Mouse (Mus musculus) telencephalon, adult 2 months (tissue): ENCODE data around the gene Mybphl.

Experiments
- DNase-seq: peaks from one replicate; pipeline ENCODE4 v3.0.0-alpha.2; 2011; ENCODE audit warnings: low read depth, low spot score

The Mybphl gene

GRCm38 (mm10) chr3:108372274-108372673, 7.6 kb downstream of the Mybphl start:
- no peak for DNase-seq

DNA sequence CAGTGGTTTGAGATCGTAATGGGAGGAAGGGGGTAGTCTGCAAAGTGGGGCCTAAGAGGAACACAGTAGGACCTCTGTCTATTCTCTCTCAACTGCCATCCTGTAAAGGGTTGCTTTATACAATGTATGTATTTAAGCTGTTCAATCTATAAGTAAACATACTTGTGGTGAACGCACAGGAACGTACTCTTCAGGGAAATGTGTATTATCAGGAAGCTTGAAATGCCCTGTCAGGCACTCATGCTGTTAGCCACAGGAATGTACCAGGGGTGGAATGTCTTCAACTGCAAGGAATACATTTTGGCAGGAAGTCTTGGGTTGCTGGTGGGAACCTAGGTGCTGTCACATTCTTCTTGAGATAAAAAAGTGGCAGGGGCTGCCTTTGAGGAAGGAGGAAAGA, 8.0 kb downstream of the Mybphl start:
- no peak for DNase-seq

GRCm38 (mm10) chr3:108378875-108379663, 14.4 kb downstream of the Mybphl start:
- no peak for DNase-seq

GRCm38 (mm10) chr3:108380695-108381094, 16.0 kb downstream of the Mybphl start:
- no peak for DNase-seq

DNA sequence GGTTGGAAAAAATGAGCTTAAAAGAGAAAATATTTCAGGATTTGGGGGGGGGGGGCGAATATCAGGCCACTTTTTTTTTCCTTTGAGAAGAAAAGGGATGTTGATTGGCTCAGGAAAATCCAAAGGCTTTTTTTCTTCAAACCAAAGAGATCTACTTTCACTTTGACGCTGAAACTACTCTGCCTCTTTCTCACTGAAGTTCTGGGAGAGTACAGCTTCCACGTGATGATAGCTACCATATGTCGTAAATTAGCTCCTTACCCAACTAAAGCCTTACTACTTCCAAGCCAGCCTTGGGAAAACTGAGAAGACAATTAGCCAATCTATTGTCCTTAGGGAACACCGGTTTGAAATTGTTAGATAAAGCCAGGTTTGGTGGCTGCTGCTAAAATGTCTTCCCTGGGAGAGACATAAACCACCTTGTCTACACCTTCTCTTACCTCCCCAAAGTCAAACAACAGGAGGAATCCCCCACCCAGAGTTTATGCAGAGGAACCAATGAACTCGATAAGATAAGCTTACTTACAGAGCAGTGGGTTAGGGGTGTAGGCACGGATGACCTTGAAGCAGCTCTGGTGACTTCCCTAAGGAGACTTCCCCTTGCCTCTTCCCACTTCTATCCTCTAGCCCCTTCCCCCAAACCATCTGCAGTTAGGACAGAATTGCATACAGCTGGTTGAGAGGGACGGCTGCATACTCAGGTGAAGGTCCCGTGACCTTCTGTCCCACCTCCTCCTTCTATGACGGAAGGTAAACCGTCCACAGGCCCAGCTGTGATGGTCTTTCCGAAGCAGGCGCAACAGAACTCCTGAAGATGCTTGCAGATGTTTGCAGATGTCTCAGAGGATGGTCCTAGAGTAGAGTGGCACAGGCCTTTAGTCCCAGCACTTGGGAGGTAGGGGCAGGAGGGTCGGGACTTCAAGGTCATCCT, 17.5 kb downstream of the Mybphl start:
- peak; percentile 64 for DNase-seq

DNA sequence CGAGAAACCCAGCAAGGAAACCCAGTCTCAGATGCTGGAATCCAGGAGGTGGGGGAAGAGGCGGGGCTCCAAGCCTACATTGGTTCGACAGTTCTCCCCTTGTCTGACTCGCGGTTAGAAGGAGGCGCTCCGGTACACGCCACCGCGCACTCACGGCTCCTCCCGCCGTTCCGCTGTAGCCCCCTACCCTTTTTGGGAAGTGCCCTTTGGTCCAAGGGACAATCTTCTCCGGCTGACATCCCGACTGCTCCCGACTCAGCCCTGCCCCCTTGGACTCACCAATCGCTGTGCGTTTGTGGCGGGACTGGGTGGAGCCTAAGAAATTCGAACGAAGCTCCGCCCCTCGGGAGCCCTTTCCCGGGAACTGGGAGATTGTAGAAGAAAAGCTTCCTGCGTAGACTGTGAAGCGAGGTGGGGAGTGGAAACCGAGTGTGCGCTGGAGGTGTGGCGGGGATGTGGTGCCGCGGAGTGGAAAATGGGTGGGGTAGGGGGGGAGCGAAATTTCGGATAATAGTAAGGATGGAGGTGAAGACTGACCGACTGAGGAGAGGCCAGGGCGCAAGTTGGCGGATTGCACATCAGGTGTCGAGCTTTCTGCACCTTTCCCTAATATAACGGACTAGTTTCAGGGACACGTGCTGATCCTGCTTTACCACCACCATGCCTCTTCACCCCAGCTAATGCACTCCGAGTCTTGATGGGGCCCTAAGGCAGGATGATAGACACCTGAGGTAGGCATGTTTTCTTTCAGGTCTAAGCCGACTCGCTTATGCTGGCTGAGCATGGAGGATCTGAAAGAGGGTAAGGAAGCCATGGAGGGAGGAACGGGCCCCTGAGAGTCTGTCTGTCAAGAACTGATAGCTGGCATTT, 19.0 kb downstream of the Mybphl start, which contains the start of gene Psrc1:
TSS of gene Psrc1 (plus strand) at position 355 of the 870 bp plus-strand sequence.
- peak; percentile 69 for DNase-seq

DNA sequence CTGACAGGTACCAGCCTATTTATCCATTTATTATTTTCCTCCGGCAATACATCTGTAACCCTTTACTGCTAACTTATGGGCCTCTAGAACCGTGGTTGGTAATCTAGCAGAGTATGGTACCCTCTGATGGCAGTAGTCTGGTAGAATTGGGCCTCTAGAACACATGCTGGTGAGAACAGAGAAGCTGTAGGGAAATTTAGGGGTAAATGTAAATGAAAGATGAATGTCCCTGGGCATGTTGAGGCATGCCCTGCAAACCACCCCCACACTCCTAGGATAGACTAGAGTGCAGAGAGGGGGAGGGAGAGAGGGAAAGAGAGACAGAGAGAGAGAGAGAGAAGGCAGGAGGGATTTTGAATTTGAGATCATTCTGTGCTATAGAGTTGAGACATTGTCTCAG, 19.7 kb downstream of the Mybphl start:
- no peak for DNase-seq

DNA sequence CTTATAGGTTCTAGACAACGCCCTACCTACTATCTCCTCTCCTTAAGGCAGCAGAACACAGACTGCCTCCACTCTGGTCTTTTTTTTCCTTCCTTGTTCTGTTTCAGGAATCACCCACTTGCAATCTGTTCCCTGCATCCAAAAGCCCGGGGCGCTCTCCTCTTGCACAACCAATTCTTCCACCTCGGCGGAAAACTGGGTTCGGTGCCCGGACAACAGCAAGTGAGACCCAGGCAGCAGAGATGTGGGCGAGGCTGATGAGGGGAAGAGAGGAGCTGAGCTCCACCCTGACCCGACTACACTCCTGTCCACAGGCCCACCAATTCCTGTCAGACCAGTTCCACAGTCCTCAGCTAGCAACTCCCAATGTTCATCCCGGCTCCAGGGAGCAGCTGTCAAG, 21.5 kb downstream of the Mybphl start:
- DNase-seq: peak; percentile 87

DNA sequence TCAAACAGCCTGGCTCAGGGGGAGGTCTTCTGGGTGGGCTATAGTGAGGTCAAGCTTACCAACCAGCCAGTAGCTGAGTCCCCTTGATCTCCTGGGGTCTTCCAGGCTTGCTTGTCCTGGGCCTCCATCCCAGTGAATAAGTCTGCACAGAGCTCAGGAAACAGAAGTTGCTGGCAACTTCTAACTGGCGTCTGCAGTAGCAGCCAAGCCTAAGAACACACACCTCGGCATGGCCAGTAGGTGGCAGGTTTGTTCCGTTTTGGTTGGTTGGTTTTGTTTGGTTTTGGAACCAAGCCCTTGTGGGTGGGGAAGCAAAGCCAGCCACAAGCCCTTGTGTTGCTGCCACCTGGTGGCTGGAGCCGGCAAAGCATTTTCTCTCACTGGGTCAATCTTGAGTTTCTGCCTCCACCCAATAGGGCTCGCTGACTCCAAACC, 24.4 kb downstream of the Mybphl start:
- DNase-seq: peak; percentile 97

- no peak for DNase-seq
Measured at GRCm38 (mm10) chr3:108392299-108392698, 27.6 kb downstream of the Mybphl start.

DNA sequence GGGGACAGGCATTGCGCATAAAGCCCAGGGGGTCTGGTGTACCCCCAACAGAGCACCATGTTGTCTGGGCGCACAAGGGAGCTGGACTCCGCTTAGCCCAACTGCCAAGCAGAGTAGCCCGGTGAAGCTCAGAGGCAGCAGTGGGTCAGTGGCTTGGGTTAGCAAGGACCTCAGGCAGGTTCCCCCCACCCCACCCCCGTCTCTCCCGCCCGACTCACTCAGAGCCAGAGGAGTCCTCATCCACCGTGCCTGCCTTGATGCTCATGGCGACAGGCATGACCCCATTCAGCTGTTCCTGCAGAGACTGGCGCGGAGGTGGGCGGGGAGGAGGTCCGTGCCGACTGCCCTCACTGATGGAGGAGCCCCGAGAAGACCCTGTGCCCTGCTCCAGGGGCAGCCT, 28.1 kb downstream of the Mybphl start:
- DNase-seq: no peak

- DNase-seq: no peak
Measured at GRCm38 (mm10) chr3:108398281-108398680, 33.6 kb downstream of the Mybphl start.

DNA sequence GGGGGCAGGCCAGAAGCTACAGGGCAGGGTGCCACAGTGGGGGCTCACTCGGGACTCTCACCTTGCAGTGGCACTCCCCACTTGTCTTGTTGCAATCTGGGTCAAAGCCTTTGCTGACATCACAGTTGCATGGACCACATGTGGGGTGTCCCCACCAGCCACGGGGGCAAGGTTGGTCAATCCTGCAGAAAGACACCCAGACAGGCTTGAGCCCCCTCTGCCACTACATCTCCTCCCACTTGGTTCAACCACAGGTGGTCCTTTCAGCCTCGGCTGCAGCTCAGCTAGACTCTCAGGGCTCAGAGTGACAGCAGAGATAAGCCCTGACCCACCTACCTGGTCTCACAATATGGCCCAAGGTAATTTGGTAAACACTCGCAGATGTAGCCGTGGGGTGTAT, 35.7 kb downstream of the Mybphl start:
- DNase-seq: no peak

DNA sequence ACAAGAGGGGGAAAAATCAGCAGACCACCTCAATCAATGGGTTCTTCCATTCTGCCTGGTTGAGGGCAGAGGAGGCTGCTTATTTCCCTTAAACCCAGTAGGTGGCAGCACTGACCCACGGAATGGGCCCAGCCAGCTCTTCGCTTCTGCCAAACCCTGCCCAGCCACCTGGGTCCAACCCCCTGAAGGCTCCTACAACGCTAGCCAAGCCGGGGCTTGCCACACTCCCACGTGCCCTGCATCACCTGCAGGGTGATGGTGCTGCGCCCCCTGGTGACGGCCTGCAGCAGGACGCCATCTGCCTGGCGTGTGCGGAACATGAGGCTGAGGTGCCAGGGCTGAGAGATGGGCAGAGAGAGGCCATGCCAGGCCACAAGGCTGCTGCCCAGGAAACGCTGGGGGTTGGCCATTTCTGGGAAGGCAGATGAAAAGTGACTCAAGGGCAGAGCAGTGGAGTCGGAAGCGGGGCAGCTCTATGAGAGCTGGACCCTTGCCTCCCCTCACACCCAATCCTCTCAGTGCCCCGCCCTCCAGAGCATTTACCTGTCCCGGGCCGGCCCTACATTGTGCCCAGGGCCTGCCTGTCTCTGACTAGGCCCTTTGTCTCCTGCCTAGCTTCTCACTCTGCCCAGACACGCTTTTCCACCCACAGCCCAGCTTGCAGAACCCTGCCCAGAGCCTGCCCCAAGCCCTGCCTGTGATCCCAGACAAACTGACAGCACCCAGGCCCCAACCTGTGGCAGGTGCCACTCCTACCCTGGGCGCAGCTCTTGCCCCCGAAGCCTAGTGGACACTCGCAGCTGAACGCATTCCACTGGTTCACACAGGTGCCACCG, 37.2 kb downstream of the Mybphl start:
- peak; percentile 71 for DNase-seq

DNA sequence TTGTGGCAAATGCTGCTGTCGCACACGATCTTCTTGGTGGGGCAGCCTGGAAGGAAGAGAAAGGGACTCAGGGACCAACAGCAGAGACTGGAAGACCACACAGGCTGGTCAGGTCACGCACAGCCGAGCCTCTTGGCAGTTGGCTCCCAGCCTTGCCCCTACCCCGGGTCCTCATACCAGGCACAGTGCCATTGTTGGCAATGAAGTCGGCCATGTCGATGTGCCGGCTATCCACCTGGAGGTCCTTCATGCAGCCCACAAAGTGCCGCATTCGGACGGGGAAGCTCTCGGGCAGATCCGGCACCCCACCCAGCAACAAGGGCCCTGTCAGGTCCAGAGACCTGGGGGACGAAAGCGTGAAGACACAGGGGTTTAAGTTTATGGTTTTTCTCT, 37.8 kb downstream of the Mybphl start:
- no peak for DNase-seq

DNA sequence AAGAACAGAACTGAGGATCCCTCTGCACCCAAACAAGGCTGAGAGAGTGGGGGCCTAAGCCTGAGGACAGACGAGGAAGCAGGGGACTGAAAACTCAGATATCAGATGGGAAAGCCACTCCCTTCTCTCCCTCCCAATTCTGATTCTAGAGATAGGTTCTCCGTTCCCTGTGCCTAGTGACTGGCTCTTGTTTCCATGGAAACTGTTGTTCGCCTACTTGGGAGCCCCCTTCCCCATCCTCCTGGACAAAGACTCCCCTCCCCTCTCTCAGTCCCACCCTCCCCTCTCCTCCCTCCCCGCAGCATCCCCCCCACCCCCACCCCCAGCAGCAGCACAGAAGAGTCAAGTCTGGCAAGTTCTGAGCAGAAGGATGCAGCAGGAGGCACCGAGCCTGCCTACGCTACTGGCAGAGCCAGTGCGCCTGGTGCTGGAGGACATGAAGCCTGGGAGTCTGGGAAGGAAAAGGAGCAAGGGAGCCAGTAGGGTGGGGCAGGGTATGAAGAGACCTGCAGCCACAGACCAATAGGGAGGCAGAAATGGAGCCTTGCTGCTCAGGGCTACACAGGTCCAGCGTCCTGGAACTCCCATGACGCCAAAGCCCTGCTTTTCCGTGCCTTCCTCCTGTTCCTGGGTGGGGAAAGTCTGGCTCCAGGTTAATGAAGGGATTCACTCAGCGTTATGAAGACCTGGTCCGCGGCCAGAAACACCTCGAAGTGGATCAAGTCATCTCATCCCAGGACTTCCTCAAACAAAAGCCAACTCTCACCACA, 41.0 kb downstream of the Mybphl start:
- peak; percentile 78 for DNase-seq

DNA sequence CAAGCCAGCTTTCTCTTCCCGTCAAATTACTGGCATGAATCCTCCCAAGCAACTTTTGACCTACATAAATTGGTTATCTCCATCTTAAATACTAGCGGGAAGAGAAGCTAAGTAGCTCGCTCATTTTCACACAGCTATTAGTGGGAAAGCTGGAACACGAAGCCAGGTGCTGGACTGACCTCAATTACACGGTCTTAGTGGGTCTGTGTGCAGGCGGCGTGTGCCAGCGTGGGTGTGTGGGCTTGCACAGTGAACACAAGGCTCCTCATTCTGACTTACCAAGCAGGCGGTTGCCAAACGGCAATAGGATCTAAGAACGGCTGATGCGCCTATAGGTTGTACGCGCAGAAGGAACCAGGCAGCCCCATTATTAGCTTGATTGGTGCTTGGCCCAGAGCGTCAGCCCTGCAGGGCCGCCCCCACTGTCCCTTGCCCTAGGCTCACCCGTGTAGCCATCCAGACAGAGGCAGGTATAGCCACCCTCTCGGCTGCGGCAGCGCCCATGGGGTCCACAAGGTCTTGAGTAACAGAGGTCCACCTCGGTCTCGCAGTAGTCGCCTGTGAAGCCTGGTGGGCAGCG, 41.7 kb downstream of the Mybphl start:
- peak; percentile 46 for DNase-seq

DNA sequence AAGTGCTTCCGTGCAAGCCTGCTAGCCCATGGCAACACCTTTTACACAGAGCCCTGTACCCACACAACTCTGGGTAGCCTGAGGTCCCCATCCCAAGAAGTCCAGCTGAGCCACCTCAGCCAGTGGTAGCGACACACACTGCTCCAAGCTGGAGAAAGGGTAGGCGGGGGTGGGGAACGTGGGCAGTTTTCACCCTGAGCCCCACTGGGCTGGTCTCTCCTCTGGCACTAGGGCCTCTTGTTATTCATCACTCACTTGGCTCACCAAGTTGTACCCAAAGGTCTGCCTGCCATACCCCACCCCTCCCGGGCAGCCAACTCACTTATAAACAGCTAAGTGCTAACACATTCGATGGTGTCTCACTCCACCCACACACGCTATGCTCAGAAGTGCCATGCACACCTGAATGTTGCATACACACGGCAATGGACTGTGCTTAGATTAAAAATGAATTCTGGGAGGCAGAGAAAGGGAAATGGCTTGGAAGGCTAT, 43.9 kb downstream of the Mybphl start:
- DNase-seq: no peak

- no peak for DNase-seq
Measured at GRCm38 (mm10) chr3:108409656-108410358, 45.1 kb downstream of the Mybphl start.
